Mouse (Mus musculus) T-helper 1 cell (primary cell): ENCODE data around the gene Shcbp1.
"Not testable (repeated sequence)": the region's sequence is repeated elsewhere in the genome, so short reads cannot be mapped to it uniquely, and the experiment has no call there.

Source experiments
- in situ Hi-C: fragments of 300-600 bp; cut with MboI, MseI; formaldehyde crosslinking; loops from one replicate; pipeline ENCODE4 v1.15.1; 2025; ENCODE audit warnings: high pct_unique_total_duplicates

Gene Shcbp1

GRCm38 (mm10) chr8:4779254-4780055 lies at the start of gene Shcbp1:
Gene Shcbp1 (minus strand): TSS chr8:4779567.
- in situ Hi-C loops = loop anchor here (5.0 to 25.0 kb wide), 3 partner anchors 102 to 1492 kb away; partner anchors contain the start of genes Insr and Zfp958

- in situ Hi-C loops = no loop called here
These were observed 29.5 kb upstream of the Shcbp1 start for GRCm38 (mm10) chr8:4808831-4809230.

GRCm38 (mm10) chr8:4800524-4801122 lies 21.3 kb upstream of the Shcbp1 start:
- in situ Hi-C loops = no loop called here

GRCm38 (mm10) chr8:4778266-4778665 lies 1.1 kb downstream of the Shcbp1 start:
- in situ Hi-C loops = loop anchor here (5.0 to 25.0 kb wide), 3 partner anchors 101 to 1491 kb away; partner anchors contain the start of genes Insr and Zfp958

- in situ Hi-C loops = no loop called here
These were observed 14.6 kb downstream of the Shcbp1 start for GRCm38 (mm10) chr8:4764751-4765150.

DNA sequence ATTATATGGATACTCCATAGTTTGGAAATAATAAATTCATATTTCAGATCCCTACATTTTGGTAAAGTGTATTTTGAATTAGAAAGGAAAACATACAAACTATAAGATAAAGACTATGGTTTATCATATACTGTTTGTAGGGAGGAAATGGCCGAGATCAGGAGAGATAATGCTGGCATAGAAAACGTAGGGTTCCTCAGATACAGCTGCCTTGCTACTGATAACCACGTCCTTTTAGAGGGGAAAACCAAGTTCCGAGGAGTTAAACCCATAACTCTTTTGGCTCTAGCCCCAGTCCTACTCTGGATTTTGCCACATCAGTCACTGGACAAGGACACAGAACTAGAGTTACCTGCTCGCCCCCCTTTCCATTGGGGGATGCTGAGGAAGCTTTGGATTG lies 26.3 kb downstream of the Shcbp1 start:
- in situ Hi-C loops = no loop called here

DNA sequence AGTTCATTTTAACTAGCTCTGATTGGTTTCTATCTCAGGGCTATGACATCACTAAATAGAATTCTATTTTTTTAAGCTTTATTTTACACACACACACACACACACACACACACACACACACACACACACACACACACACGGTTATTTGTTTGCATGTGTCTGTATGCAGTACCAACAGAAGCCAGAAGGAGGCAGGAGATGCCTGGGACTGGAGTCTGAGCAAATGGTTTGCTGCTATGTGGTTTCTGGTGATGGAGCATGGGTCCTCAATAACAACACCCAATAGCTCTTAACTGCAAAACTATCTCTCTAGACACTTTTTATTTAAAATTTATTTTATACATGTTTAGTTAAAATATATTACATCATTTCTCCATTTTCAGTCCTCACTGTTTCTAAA lies 48.4 kb downstream of the Shcbp1 start:
- in situ Hi-C loops = no loop called here

DNA sequence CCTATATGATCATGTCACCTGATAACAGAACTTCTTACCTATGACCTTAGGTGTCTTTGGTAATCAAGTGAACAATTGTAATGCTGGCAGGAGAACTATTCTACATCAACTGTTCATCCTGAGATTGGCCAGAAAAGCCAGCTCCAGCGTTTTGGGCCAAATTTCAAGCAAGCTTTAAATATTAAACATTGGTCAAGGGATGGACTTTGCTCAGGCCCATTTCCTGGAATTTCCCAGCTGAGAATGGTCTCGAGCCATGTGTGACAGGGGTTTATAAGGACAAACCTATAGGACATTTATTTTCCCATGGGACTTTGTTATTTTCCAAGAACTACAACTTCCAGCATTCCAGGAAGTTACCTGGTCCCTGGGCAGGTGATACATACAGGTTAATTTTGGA lies 63.8 kb downstream of the Shcbp1 start:
- in situ Hi-C loops = no loop called here

DNA sequence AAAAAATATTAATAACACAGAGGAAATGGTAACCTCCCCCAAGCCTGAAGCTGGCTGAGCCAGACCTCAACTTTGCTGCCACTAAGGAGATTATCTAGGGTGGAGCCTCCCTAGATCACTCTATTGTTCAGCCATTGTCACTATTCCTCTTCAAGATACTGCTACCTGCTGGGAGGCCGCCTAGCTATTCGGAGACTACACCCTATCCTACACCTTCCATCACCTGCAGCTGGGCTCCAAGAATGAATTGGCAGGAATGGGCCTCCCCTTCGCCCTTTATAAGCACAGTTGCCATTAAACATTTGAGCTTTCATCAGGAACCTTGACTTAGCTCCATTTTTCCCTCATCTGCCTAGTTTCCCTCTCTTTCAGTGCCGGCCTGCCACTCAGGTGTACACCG lies 71.0 kb downstream of the Shcbp1 start:
- in situ Hi-C loops = not testable (repeated sequence)

GRCm38 (mm10) chr8:4707916-4708315 lies 71.5 kb downstream of the Shcbp1 start:
- in situ Hi-C loops = not testable (repeated sequence)

DNA sequence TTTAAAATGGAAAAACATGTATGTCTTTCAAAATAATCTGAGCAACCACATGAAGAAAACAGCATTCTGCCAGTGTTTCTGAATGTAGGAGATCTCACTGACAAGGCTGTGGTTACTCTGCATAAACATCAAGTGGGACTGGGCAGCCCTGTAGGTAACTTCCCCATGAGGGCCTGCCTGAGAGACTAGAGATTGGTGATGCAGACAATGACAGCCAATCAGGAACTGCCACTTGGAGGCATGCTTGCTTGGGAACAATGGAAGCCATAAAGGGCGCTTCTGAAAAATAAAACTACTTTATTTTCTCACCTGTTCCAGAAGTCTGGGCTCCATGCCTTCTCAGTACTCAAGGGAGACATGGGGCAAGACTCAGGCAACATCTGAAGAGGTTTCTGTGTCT lies 87.7 kb downstream of the Shcbp1 start:
- in situ Hi-C loops = no loop called here
